Mouse (Mus musculus) forelimb bud, embryonic 11.5 days (tissue): ENCODE data around the gene Olfr462.
"Not testable (repeated sequence)": the region's sequence is repeated elsewhere in the genome, so short reads cannot be mapped to it uniquely, and the experiment has no call there.

ENCODE experiments used
- DNase-seq: peaks from one replicate; pipeline ENCODE4 v3.0.0-alpha.2; 2012; ENCODE audit warnings: low read depth, low spot score

Gene Olfr462

DNA sequence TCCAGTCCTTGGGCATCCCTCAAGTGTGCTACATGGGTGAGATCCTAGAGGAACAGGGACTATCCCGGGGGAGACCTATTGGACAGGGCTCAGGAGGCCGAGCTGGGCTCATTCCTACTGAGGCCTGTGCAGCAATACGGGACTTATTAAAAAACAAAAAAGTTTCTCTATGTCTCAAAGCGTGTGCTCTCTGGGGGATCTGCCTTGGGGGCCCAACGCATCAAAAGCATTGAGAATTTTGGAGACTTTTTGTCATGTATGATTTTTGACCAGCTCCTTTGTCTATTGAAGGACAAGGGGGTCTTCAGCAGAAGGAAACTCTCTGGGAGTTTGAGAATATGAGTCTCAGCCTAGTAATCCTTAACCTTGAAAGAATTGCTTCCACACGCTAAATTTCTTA lies at the start of gene Olfr462:
Gene Olfr462, minus strand, starts transcription at position 101 of the 400 bp plus-strand sequence.
- DNase-seq = no peak

GRCm38 (mm10) chr11:87935467-87935866 lies 43.4 kb upstream of the Olfr462 start:
- no peak for DNase-seq

DNA sequence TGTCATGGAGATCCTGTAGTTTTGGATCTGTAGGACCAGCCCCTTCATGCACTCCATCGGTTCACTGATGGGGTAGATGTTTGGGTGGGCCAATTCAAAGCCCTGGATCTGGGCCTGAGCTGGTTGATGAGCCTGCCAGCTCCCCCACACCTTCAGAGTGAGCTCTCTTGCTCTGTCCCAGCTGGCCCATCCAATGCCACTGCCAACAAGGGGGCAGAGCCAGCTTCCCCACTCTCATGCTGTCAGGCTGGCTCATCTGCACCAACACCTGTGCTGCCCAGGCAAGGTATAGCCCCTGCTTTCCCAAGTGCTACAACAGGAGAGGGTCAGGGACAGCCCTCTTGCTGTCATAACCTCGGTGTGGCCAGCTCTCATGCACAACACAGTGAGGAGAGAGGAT lies 41.7 kb upstream of the Olfr462 start:
- no peak for DNase-seq

- DNase-seq = no peak
These were observed 38.3 kb upstream of the Olfr462 start for GRCm38 (mm10) chr11:87930348-87930747.

DNA sequence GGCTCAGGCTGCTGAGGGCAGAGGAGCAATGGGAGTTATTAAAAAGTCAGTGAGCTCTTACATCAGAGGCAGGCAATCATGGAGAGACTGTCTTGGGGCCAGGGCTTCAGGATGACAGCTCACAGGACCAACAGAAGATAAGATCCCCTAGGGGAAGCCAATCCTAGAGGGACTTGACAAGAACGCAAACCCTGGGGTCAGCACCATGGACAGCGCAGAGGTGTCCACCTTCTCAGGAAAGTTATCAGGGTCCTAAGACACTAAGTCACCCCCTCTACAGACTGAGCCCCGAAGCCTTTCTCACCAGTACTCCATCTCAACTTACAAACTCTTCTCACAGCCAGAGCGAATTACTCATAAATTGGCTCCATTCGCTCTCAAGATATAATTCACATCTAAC lies 28.9 kb upstream of the Olfr462 start, which contains the start of gene Olfr464:
Gene Olfr464, minus strand, starts transcription at position 2 of the 400 bp plus-strand sequence.
- peak; percentile 77 for DNase-seq

DNA sequence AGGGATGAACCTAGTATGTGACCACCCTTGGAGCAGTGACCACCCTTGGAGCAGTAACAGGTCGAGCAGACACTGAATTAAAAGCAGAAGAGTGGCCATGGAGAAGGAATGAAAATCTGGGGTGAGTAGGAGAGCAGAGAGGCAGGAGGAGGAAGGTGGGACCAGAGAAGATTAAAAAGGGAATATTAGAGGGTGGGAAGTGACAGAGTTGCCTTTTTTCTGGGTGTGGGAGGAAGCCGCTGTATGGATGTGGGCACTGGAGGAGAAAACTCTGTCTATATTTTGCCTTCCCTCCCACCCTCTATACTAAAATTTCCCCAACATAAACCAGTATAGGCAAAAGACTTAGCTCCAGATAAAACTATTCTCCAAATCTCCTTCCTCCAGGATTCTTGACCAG lies 28.2 kb upstream of the Olfr462 start:
- DNase-seq = no peak

GRCm38 (mm10) chr11:87916005-87916404 lies 23.9 kb upstream of the Olfr462 start:
- no peak for DNase-seq

DNA sequence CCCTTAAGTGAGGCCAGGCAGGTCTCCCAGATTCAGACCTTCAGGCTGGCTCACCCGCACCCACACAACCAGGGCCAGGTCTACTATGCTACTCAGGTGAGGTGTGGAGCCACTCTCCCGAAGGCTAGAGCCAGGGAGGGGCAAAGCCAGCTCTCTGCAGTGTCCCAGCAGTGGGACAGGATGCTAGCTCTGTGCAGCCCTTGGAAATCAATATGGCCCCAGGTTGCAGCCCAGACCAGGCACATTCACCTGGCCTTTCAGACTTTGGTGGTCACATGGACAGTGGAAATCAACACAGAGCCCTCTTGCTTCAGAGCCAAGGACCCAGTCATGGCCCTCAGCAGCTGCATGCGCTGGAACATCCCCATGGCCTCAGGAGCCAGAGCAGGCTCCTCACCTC lies 12.3 kb upstream of the Olfr462 start:
- no peak for DNase-seq

- no peak for DNase-seq
These were observed 5.2 kb upstream of the Olfr462 start, which contains the start of gene Olfr463 for GRCm38 (mm10) chr11:87897287-87897686. Gene Olfr463, minus strand, starts transcription at chr11:87897387.

- no peak for DNase-seq
These were observed 7.2 kb downstream of the Olfr462 start for GRCm38 (mm10) chr11:87884856-87885255.

GRCm38 (mm10) chr11:87883493-87883892 lies 8.6 kb downstream of the Olfr462 start:
- DNase-seq = peak; percentile 31

DNA sequence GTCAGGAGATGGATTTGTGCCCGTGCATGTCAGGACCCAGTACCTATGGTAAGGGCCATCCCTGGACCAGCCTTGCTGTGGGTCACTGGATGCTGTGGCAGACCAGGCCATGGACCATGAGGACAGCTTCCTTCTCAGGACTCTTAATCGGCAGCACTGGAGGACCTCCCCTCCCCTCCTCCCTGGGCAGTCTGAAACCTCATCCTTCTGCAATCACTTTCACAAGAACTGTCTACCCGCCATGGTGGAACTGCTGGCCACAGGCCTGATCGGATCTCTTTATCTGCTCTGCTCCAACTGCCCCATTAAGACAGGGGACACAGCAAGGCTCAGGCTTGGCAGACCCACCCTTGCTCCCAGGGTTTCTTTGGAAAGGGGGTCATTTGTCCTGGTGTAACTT lies 10.4 kb downstream of the Olfr462 start:
- no peak for DNase-seq

DNA sequence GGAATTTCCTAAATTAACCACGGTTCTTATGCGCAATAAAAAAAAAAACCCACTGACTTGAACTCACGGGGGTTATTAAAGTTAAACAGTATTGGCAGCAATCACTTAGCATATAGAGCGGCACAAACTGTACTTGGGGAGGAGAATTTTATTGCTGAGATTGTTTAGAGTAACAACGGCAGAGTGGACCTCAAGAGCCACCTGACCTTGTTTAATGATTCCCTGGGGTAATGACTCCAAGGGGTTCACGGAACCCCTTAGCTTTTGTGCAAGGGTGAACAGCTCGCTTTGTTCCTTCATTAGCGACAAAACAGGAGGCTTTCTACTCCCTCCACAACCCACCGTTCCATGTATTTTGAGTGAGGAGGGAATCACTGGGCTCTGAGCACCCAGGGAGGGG lies 12.2 kb downstream of the Olfr462 start:
- DNase-seq = no peak

GRCm38 (mm10) chr11:87875436-87875835 lies 16.6 kb downstream of the Olfr462 start, which contains the start of gene Epx:
Gene Epx, minus strand, starts transcription at chr11:87875536.
- no peak for DNase-seq

DNA sequence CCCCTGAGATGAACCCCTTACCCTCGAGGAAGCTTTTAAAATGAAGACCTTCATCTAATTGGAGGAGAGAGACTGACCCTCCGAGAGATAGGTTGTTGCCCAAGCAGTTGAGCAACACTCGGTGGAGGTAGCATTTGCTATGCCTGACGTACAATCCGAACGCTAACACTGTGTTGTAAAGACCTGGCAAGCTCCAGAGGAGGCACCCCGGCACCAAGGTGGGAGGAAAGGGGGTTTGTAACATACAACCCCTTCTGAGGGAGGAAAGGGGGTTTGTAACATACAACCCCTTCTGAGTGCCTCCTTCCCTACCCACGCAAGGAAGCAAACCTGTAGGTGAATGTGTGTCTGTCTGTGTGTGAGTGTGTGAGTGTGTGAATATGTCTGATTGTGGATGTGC lies 20.3 kb downstream of the Olfr462 start:
- no peak for DNase-seq

GRCm38 (mm10) chr11:87870096-87870495 lies 22.0 kb downstream of the Olfr462 start:
- no peak for DNase-seq

- DNase-seq = not testable (repeated sequence)
These were observed 25.2 kb downstream of the Olfr462 start for GRCm38 (mm10) chr11:87866891-87867290.

GRCm38 (mm10) chr11:87862805-87863204 lies 29.3 kb downstream of the Olfr462 start:
- DNase-seq = no peak

GRCm38 (mm10) chr11:87860426-87860825 lies 31.6 kb downstream of the Olfr462 start:
- DNase-seq = no peak

DNA sequence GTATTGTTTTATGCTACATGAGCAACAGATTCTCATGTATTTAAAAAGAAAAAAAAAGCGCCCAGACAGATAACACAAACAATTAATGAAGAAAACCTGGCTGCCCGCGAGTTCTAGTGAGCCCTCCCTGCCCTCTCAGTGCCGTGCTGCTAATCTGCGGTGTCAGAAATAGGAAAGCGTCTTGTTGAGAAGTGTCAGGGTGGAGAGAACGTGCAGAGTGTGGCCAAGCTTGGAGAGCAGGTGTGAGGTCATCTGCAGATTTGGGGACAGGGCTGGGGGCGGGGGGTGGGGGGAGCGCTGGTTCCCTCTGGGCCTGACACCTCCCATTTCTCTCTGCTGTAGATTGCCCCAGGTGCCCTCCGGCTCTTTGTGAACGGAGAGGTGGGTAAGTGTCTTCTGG lies 32.8 kb downstream of the Olfr462 start:
- DNase-seq = no peak

- DNase-seq = no peak
These were observed 37.5 kb downstream of the Olfr462 start for GRCm38 (mm10) chr11:87854550-87854949.

- no peak for DNase-seq
These were observed 38.5 kb downstream of the Olfr462 start for GRCm38 (mm10) chr11:87853597-87853954.

- peak; percentile 93 for DNase-seq
These were observed 39.1 kb downstream of the Olfr462 start, which contains the start of gene Mks1 for GRCm38 (mm10) chr11:87852690-87853596. Gene Mks1, plus strand, starts transcription at chr11:87853215.
